Mouse (Mus musculus): Measurements from ENCODE around the gene Grm5.

Gene Grm5

GRCm38 (mm10) chr7:88161586-88161985, 577.6 kb downstream of the Grm5 start:
- DNase-seq (ENCODE audit: low spot score in 2 of 2), result no peak
